Mouse (Mus musculus) embryonic facial prominence, embryonic 12.5 days (tissue): ENCODE measurements at regions not wholly inside any gene's neighbourhood (a gene's known extent, or its start where the extent isn't known, plus 50 kb on each side); places are given as distances from the start of the nearest gene placed in this dataset.
A peak's percentile ranks its signal among the peaks of the same experiment; 100 is the strongest.

Experiments used
- ATAC-seq: fragments of 200-750 bp; cut with Nextera tagmentation; 2 replicates; pipeline ENCODE4 v1.8.0; 2017; ENCODE audit not compliant: insufficient number of reproducible peaks, insufficient read depth, low FRiP score, low TSS enrichment
- H3K27ac ChIP-seq: fragments of 300-500 bp; sonication (generic); 2 replicates; pipeline ENCODE4 v1.5.1; 2016; ENCODE audit warnings: mild to moderate bottlenecking
- H3K27me3 ChIP-seq: fragments of 300-500 bp; sonication (generic); 2 replicates; pipeline ENCODE4 v1.6.1; 2016; ENCODE audit warnings: mild to moderate bottlenecking, moderate library complexity
- H3K36me3 ChIP-seq: fragments of 300-500 bp; sonication (generic); 2 replicates; pipeline ENCODE4 v1.6.1; 2016; ENCODE audit warnings: mild to moderate bottlenecking
- H3K4me1 ChIP-seq: fragments of 300-500 bp; sonication (generic); 2 replicates; pipeline ENCODE4 v1.6.1; 2016
- H3K4me2 ChIP-seq: fragments of 300-500 bp; sonication (generic); replicated peaks from 2 replicates; pipeline ENCODE4 v1.6.1; 2016; ENCODE audit warnings: mild to moderate bottlenecking, moderate library complexity
- H3K4me3 ChIP-seq: fragments of 300-500 bp; sonication (generic); 2 replicates; pipeline ENCODE4 v1.5.1; 2016; ENCODE audit warnings: mild to moderate bottlenecking
- H3K9ac ChIP-seq: fragments of 300-500 bp; sonication (generic); 2 replicates; pipeline ENCODE4 v1.6.1; 2016; ENCODE audit warnings: mild to moderate bottlenecking, moderate library complexity
- H3K9me3 ChIP-seq: fragments of 300-500 bp; sonication (generic); 2 replicates; pipeline ENCODE4 v1.6.1; 2016; ENCODE audit warnings: mild to moderate bottlenecking, moderate library complexity
- WGBS: fragments of 180-500 bp; shearing (Covaris S2); methylation state at CpG from one replicate; pipeline ENCODE4 v1.1.7; 2016; 5-methylcytosine and 5-hydroxymethylcytosine counted together

DNA sequence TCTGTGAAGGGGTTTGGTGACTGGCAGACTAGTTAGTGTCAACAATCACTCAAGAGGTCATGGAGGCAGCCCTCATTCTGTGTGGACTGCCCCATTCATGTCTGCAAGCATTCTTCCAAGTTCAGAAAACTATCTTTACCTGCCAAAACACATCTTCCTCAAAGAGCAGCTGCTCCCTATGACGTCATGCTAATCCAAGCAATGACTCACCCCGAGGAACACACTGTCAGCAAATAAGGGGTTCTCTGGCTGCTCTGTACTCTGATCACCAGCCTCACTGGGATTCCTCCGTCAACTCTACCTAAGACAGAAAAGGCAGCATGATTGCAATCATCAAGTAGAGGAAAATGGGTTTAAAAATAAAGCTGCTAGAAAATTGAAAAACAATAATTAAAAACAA, 165.4 kb upstream of the Nabp1 start:
- no peak overlapping the region for H3K27ac ChIP-seq
- no peak overlapping the region for H3K9ac ChIP-seq
- ATAC-seq, result 0 out of 2 replicates have a peak, but pooled peaks have one; percentile 57
- no peak overlapping the region for H3K4me3 ChIP-seq
- no peaks in the 10 kb centered on the region for H3K27me3 ChIP-seq
- H3K4me2 ChIP-seq, result no peak overlapping the region
- H3K36me3 ChIP-seq, result no peaks in the 10 kb centered on the region
- WGBS, result 43% methylated on average over 3 of the region's 3 CpGs
- no peaks in the 10 kb centered on the region for H3K9me3 ChIP-seq
- H3K4me1 ChIP-seq, result 0 out of 2 replicates have a peak, but pooled peaks cover 5% of the 10 kb centered on the region

DNA sequence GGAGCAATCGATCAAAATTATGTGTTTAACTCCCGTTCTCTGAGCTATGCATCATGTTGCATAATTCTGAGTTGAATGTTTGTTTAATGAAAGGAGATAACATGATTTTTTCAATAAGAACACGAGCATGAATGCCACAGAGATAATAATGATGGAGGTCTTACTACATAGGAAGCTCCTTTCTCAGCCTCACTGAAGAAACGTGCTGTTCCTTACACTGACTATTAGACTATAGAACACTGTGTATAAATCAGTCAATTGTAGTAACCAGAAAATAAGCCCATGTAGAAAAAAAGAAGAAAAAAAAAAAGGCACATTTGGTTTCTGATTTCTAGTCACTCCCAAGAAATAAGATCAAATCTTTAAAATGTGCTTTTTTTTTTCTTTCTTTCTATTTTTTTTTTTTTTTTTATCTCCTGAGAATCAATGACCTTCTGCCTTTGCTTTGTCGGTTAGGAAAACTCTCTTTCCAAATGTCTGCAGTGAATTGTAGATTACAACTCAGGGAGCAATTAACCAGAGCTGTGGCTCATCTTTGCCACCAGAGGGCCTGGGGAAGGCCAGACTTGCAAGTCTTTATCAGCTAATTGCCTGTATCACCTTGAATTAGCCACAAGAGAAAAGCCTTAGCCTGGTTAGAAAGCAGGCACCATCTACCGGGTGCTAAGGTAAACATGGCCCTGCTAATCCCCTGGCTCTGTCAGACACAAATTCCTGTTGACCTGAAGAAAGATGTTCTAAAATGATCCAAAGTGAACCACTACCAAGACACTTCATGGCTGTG, 160.5 kb upstream of the Nabp1 start:
- no peak overlapping the region for H3K4me2 ChIP-seq
- ATAC-seq, result no peak
- 71% methylated on average over 6 of the region's 6 CpGs for WGBS

DNA sequence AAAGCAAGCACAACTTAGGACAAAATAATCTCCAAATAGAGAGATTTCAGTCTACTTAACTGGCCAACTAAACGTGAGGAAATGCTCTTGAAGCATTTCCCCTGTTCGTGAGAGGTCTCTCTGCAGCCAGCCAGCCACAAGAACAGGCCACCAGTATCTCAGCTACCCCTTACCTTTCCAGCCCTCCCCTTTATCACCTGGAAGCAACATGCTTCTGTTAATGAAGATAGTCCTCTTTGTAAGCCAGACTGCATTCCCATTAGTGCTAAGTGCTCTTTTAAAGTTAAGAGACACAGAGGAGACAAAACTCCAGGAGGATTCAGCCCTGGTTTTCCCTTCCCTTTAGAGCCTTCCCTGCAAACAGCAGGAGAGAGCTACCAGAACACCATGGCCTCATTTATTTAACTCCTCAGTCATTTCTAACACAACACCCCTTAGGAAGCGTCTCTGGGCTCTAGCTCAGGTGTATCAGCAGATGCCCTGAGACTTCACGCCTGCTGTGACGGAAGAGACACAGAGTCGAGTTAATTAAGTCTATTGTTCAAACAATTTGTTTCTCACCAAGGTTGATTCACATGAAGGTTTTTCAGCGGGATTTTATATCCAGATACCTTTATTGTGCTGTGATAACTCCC, 157.8 kb upstream of the Nabp1 start:
- Histone ChIP-seq H3K4me1 (no peaks in the 10 kb centered on the region), H3K36me3 (no peaks in the 10 kb centered on the region), H3K4me2 (no peak overlapping the region), H3K4me3 (no peak overlapping the region), H3K9ac (no peak overlapping the region), H3K9me3 (no peaks in the 10 kb centered on the region), H3K27me3 (no peaks in the 10 kb centered on the region), H3K27ac (no peak overlapping the region)
- WGBS, result 49% methylated on average over 7 of the region's 7 CpGs
- ATAC-seq, result no peak

More for the DNA sequence above, 160.5 kb upstream of the Nabp1 start:
- Histone ChIP-seq H3K4me1 (no peaks in the 10 kb centered on the region), H3K4me3 (no peak overlapping the region), H3K36me3 (no peaks in the 10 kb centered on the region), H3K9ac (no peak overlapping the region), H3K9me3 (no peaks in the 10 kb centered on the region), H3K27ac (no peak overlapping the region), H3K27me3 (no peaks in the 10 kb centered on the region)

DNA sequence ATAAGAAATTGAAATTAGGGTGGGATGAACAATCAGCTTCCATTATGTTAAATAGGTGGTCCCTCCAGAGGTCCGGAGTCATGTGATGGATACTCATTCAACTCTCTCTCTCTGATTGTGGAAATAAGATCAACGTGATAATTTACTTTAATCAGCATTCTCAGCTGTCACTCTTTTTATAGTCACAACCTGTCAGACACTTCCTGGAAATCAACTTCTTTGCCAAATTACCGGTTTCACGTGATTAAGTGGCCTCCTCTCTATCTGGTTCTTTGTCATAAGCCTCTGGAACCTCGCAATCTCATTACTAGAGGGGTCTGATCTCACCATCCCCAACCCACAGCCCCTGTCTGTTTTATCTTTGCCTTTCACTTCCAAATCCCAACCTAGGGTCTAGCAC, 155.6 kb upstream of the Nabp1 start:
- Histone ChIP-seq H3K4me2 (no peak overlapping the region), H3K9me3 (no peaks in the 10 kb centered on the region), H3K36me3 (no peaks in the 10 kb centered on the region), H3K27ac (no peak overlapping the region), H3K4me1 (no peaks in the 10 kb centered on the region), H3K27me3 (no peaks in the 10 kb centered on the region), H3K9ac (no peak overlapping the region), H3K4me3 (no peak overlapping the region)
- WGBS, result 65% methylated on average over 5 of the region's 5 CpGs
- no peak for ATAC-seq

DNA sequence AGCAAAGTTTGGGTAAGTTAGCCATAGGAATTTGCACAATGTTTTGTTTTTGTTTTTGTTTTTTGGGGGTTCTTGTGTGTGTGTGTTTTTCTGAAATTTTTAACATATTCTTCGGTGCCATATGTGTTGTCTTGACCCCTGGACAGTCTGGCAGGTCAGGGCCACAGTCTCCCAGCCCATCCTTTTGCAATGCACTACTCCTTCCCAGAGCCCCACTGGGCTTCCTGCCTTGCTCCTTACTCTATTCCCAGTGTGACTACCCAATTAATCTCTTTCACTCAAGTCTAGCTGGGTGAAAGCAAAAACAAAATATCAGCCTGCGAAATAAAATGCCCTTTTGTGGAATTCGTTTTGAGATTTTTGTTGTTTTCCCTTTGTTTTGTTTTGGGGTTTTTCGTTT, 154.6 kb upstream of the Nabp1 start:
- no peaks in the 10 kb centered on the region for H3K27me3 ChIP-seq
- no peak overlapping the region for H3K4me3 ChIP-seq
- H3K27ac ChIP-seq, result no peak overlapping the region
- 84% methylated on average over 4 of the region's 4 CpGs for WGBS
- no peaks in the 10 kb centered on the region for H3K9me3 ChIP-seq
- H3K36me3 ChIP-seq, result no peaks in the 10 kb centered on the region
- no peaks in the 10 kb centered on the region for H3K4me1 ChIP-seq
- no peak overlapping the region for H3K4me2 ChIP-seq
- no peak overlapping the region for H3K9ac ChIP-seq
- ATAC-seq, result no peak

DNA sequence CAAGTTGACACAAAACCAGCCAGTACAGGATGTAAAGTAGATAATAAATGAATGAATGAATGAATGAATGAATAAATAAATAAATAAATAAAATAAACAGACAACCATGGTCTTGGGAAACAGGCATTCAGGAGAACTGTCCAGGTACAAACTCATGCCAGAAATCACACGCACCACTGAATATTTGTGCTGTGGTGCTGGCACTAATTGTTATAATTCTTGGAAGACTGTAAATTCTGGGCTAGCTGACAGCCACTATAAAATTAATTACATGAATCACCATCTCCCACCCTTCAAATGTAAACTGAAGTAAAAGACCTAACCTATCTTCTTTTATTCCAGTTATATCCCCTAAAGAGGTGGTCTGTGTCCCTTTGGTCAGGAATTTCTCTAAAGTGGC, 151.6 kb upstream of the Nabp1 start:
- no peaks in the 10 kb centered on the region for H3K27me3 ChIP-seq
- 92% methylated on average over 1 of the region's 1 CpGs for WGBS
- no peaks in the 10 kb centered on the region for H3K9me3 ChIP-seq
- no peaks in the 10 kb centered on the region for H3K36me3 ChIP-seq
- H3K4me2 ChIP-seq, result no peak overlapping the region
- ATAC-seq, result no peak
- H3K9ac ChIP-seq, result no peak overlapping the region
- no peak overlapping the region for H3K4me3 ChIP-seq
- H3K4me1 ChIP-seq, result no peaks in the 10 kb centered on the region
- H3K27ac ChIP-seq, result no peak overlapping the region

DNA sequence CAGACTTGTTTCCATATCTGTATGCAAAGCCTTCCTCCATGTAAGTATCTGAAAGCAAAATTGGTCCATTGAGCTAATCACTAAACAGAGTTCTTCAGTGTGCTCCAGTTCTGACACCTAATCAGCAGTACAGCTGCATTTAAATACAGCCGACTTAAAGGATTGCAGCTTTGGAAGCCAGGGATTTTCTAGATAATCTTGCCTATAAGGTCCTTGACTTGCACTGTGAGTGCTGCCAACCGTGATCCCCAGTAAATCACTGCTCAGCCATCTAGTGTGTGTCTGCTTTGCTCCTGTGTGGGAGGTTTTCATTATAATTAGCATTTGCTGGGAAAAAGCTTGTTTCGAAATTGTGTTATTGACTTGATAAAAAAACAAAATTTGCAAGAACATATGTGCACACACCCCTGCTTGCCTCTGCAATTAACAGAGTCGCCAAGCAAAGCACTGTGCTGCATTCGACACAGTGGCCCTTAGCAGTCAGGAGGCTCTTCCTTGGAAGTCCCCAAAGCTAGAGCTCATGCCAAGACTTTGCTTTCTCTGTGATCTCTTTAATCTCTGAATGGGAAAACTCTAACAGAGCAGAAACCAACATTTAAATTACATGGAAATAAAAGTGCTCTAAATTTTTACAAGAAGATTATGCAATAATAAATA, 150.0 kb upstream of the Nabp1 start:
- no peak overlapping the region for H3K4me2 ChIP-seq
- WGBS, result 65% methylated on average over 5 of the region's 5 CpGs
- no peak for ATAC-seq
- no peak overlapping the region for H3K4me3 ChIP-seq
- H3K27me3 ChIP-seq, result no peaks in the 10 kb centered on the region
- no peaks in the 10 kb centered on the region for H3K4me1 ChIP-seq
- no peak overlapping the region for H3K27ac ChIP-seq
- H3K9ac ChIP-seq, result no peak overlapping the region
- H3K36me3 ChIP-seq, result no peaks in the 10 kb centered on the region
- H3K9me3 ChIP-seq, result no peaks in the 10 kb centered on the region

DNA sequence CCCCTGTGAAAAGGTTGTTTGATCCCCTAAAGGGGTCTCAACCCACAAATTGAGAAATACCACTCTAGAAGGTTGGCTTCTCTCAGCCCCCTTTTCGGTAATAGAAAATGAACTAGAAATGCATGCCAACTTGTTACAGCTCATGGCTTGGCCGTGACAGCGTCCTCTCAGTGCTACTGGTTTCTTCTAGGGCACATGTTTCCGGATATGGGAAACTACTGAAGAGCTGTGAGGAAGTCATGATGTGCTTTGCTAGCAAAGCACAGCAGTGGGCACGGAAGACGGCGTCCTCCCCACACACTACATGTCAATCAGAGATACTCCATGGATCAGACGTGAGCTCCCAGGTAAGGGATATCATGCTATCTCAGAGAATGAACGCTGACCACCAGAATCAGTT, 148.1 kb upstream of the Nabp1 start:
- no peaks in the 10 kb centered on the region for H3K27me3 ChIP-seq
- no peak overlapping the region for H3K27ac ChIP-seq
- 84% methylated on average over 9 of the region's 9 CpGs for WGBS
- H3K4me2 ChIP-seq, result no peak overlapping the region
- no peak overlapping the region for H3K4me3 ChIP-seq
- H3K9ac ChIP-seq, result no peak overlapping the region
- H3K36me3 ChIP-seq, result no peaks in the 10 kb centered on the region
- no peaks in the 10 kb centered on the region for H3K4me1 ChIP-seq
- no peaks in the 10 kb centered on the region for H3K9me3 ChIP-seq
- no peak for ATAC-seq

DNA sequence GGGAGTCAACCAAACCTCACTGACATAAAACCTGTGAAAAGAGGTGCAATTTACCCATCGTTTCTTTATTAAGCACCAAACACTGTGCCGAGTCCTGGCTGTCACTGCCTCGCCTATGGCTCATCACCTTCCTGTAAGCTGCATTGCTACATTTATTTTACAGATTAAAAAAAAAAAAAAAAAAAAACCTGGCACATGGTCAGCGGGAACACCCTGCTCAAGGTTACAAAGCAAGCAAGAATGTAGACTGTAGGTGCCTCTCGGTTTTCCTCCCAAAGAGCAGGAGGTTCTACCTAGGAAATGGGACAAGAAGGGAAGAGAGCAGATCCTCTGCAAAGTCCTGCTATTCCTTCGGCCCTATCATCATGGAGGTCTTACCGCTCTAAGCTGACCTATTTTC, 146.9 kb upstream of the Nabp1 start:
- Histone ChIP-seq H3K4me3 (no peak overlapping the region), H3K27ac (no peak overlapping the region), H3K27me3 (no peaks in the 10 kb centered on the region), H3K4me2 (no peak overlapping the region), H3K36me3 (no peaks in the 10 kb centered on the region), H3K9me3 (no peaks in the 10 kb centered on the region), H3K9ac (no peak overlapping the region), H3K4me1 (no peaks in the 10 kb centered on the region)
- 92% methylated on average over 7 of the region's 7 CpGs for WGBS
- ATAC-seq, result no peak

DNA sequence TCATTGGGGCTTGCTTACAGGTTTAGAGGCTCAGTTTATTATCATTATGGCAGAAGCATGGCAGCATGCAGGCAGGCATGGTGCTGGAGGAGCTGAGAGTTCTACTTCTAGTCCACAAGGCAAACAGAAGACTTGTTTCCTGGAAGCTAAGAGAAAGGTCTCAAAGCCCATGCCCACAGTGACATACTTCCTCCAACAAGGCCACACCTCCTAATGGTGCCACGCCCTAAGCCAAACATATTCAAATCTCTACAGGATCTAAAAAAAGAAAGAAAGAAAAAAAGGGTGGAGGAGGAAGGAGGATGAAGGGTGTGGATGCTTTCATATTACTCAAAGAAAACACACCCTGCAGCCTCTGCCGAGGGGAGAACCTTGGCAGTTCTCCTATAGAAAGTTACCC, 146.3 kb upstream of the Nabp1 start:
- Histone ChIP-seq H3K27ac (no peak overlapping the region), H3K4me1 (no peaks in the 10 kb centered on the region), H3K4me2 (no peak overlapping the region), H3K9ac (no peak overlapping the region), H3K9me3 (no peaks in the 10 kb centered on the region), H3K36me3 (no peaks in the 10 kb centered on the region), H3K27me3 (peaks cover 3% of the 10 kb centered on the region; the same call in 1 of the 2 replicates), H3K4me3 (no peak overlapping the region)
- ATAC-seq, result no peak
- 88% methylated on average over 2 of the region's 2 CpGs for WGBS

DNA sequence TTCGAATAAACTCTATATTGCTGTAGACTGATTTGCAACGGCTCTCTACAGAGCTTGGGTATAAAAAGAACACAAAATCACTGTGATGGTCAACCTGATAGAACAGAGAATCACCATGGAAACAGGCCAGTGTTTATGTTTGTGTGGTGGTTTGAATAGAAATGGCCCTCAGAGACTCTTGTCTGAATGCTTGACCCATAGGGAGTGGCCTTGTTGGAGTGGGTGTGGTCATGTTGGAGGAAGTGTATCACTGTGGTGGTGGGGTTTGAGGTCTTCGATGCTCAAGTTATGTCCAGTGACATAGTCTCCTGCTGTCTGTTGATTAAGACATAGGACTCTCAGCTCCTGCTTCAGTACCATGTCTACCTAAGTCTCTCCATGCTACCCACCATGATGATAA, 144.8 kb upstream of the Nabp1 start:
- H3K4me1 ChIP-seq, result peaks cover 2% of the 10 kb centered on the region; the same call in 1 of the 2 replicates
- H3K9me3 ChIP-seq, result no peaks in the 10 kb centered on the region
- H3K27ac ChIP-seq, result no peak overlapping the region
- no peak overlapping the region for H3K4me3 ChIP-seq
- H3K36me3 ChIP-seq, result no peaks in the 10 kb centered on the region
- H3K4me2 ChIP-seq, result no peak overlapping the region
- peaks cover 6% of the 10 kb centered on the region; the same call in 1 of the 2 replicates for H3K27me3 ChIP-seq
- no peak for ATAC-seq
- 91% methylated on average over 3 of the region's 3 CpGs for WGBS
- H3K9ac ChIP-seq, result no peak overlapping the region
